Mouse (Mus musculus) kidney, postnatal 0 days (tissue): ENCODE measurements around the gene Rassf5. TPM values are rescaled to one million over a fixed set of nuclear protein-coding genes. Genes with fewer than 3 reads are reported as not detected.

Experiments
- ATAC-seq: fragments of 200-750 bp; cut with Nextera tagmentation; replicated peaks from 2 replicates; pipeline ENCODE4 v1.8.0; 2017; ENCODE audit warnings: low read depth, moderate number of reproducible peaks, moderate TSS enrichment, moderate library complexity; ENCODE audit not compliant: low FRiP score
- DNase-seq: peaks from one replicate; pipeline ENCODE4 v3.0.0-alpha.2; 2016; ENCODE audit warnings: low spot score
- H3K27ac ChIP-seq: fragments of 300-500 bp; sonication (generic); 2 replicates; pipeline ENCODE4 v1.5.1; 2014; ENCODE audit warnings: mild to moderate bottlenecking
- H3K27me3 ChIP-seq: fragments of 300-500 bp; sonication (generic); 2 replicates; pipeline ENCODE4 v1.6.1; 2014; ENCODE audit warnings: low read length, mixed read lengths; ENCODE audit not compliant: insufficient read depth
- H3K36me3 ChIP-seq: fragments of 300-500 bp; sonication (generic); 2 replicates; pipeline ENCODE4 v1.6.1; 2014; ENCODE audit warnings: low read length, mixed read lengths; ENCODE audit not compliant: insufficient read depth
- H3K4me1 ChIP-seq: fragments of 300-500 bp; sonication (generic); replicated peaks from 2 replicates; pipeline ENCODE4 v1.6.1; 2014; ENCODE audit warnings: antibody characterized with exemption, low read length, mixed read lengths; ENCODE audit not compliant: insufficient read depth
- H3K4me2 ChIP-seq: fragments of 300-500 bp; sonication (generic); 2 replicates; pipeline ENCODE4 v1.6.1; 2014; ENCODE audit warnings: mild to moderate bottlenecking, low read length, moderate library complexity, mixed read lengths
- H3K4me3 ChIP-seq: fragments of 300-500 bp; sonication (generic); replicated peaks from 2 replicates; pipeline ENCODE4 v1.5.1; 2014; ENCODE audit warnings: low read depth, low read length
- H3K9ac ChIP-seq: fragments of 300-500 bp; sonication (generic); 2 replicates; pipeline ENCODE4 v1.6.1; 2014; ENCODE audit warnings: low read depth, low read length
- H3K9me3 ChIP-seq: fragments of 300-500 bp; sonication (generic); replicated peaks from 2 replicates; pipeline ENCODE4 v1.6.1; 2016; ENCODE audit warnings: low read length, inconsistent platforms, mixed read lengths
- CTCF ChIP-seq: IDR thresholded peaks from 2 replicates; pipeline ENCODE4 v1.5.1; 2016; ENCODE audit warnings: antibody characterized with exemption, low read depth, mild to moderate bottlenecking, moderate library complexity
- WGBS: fragments of 180-500 bp; shearing (Covaris S2); extraction: QIAGEN DNeasy Blood & Tissue Kit; methylation state at CpG from one replicate; pipeline ENCODE4 v1.1.7; 2014; 5-methylcytosine and 5-hydroxymethylcytosine counted together
- polyA plus RNA-seq: library from polyadenylated mRNA; unstranded; fragments of >200 nt; fragmentation: Nextera tagmentation; extraction: Ambion mirVana; gene quantifications from 2 replicates; pipeline ENCODE4 v1.2.1, GENCODE M21; 2015

Gene Rassf5
- polyA plus RNA-seq, 1 experiment from 2014 or later, result 3.4 TPM

GRCm38 (mm10) chr1:131218933-131219332 lies 26.1 kb downstream of the Rassf5 start:
- no peak overlapping the region for H3K4me3 ChIP-seq
- no peak overlapping the region for H3K27ac ChIP-seq
- DNase-seq (no peak), ATAC-seq (no peak)
- no peaks in the 10 kb centered on the region for H3K9me3 ChIP-seq
- no peaks in the 10 kb centered on the region for H3K36me3 ChIP-seq
- no peaks in the 10 kb centered on the region for H3K4me1 ChIP-seq
- 87% methylated on average over 11 of the region's 11 CpGs for WGBS
- H3K27me3 ChIP-seq, result no peaks in the 10 kb centered on the region
- H3K9ac ChIP-seq, result no peak overlapping the region
- H3K4me2 ChIP-seq, result no peak overlapping the region
- no peak for TF ChIP-seq CTCF

GRCm38 (mm10) chr1:131213361-131213760 lies 31.7 kb downstream of the Rassf5 start:
- H3K4me1 ChIP-seq, result no peaks in the 10 kb centered on the region
- H3K4me2 ChIP-seq, result no peak overlapping the region
- H3K36me3 ChIP-seq, result no peaks in the 10 kb centered on the region
- no peak for ATAC-seq
- H3K4me3 ChIP-seq, result no peak overlapping the region
- H3K9ac ChIP-seq, result no peak overlapping the region
- WGBS, result 67% methylated on average over 6 of the region's 6 CpGs
- H3K27ac ChIP-seq, result no peak overlapping the region
- no peak for DNase-seq
- H3K27me3 ChIP-seq, result no peaks in the 10 kb centered on the region
- TF ChIP-seq CTCF, result no peak
- no peaks in the 10 kb centered on the region for H3K9me3 ChIP-seq

- H3K27ac ChIP-seq, result no peak overlapping the region
- no peak for ATAC-seq
- WGBS, result 53% methylated on average over 5 of the region's 5 CpGs
These were observed 32.1 kb downstream of the Rassf5 start for GRCm38 (mm10) chr1:131212956-131213355.

GRCm38 (mm10) chr1:131211655-131212054 lies 33.4 kb downstream of the Rassf5 start:
- H3K4me3 ChIP-seq, result no peak overlapping the region
- H3K9ac ChIP-seq, result no peak overlapping the region
- no peaks in the 10 kb centered on the region for H3K36me3 ChIP-seq
- DNase-seq, result no peak
- H3K27ac ChIP-seq, result no peak overlapping the region
- no peak for TF ChIP-seq CTCF
- 88% methylated on average over 1 of the region's 1 CpGs for WGBS
- no peak for ATAC-seq
- H3K4me1 ChIP-seq, result no peaks in the 10 kb centered on the region
- H3K4me2 ChIP-seq, result no peak overlapping the region
- H3K27me3 ChIP-seq, result no peaks in the 10 kb centered on the region
- H3K9me3 ChIP-seq, result no peaks in the 10 kb centered on the region

More at GRCm38 (mm10) chr1:131212956-131213355, 32.1 kb downstream of the Rassf5 start:
- no peaks in the 10 kb centered on the region for H3K36me3 ChIP-seq
- no peak for TF ChIP-seq CTCF
- no peaks in the 10 kb centered on the region for H3K27me3 ChIP-seq
- H3K9ac ChIP-seq, result no peak overlapping the region
- no peak for DNase-seq
- no peak overlapping the region for H3K4me2 ChIP-seq
- H3K4me3 ChIP-seq, result no peak overlapping the region
- H3K4me1 ChIP-seq, result no peaks in the 10 kb centered on the region
- no peaks in the 10 kb centered on the region for H3K9me3 ChIP-seq

- no peaks in the 10 kb centered on the region for H3K27me3 ChIP-seq
- H3K4me2 ChIP-seq, result no peak overlapping the region
- no peaks in the 10 kb centered on the region for H3K9me3 ChIP-seq
- H3K36me3 ChIP-seq, result no peaks in the 10 kb centered on the region
- no peak overlapping the region for H3K9ac ChIP-seq
- DNase-seq (no peak), ATAC-seq (no peak)
- TF ChIP-seq CTCF, result no peak
- 71% methylated on average over 8 of the region's 8 CpGs for WGBS
- H3K4me1 ChIP-seq, result no peaks in the 10 kb centered on the region
- no peak overlapping the region for H3K27ac ChIP-seq
- no peak overlapping the region for H3K4me3 ChIP-seq
These were observed 35.1 kb downstream of the Rassf5 start for GRCm38 (mm10) chr1:131209971-131210426.

GRCm38 (mm10) chr1:131208800-131209199 lies 36.3 kb downstream of the Rassf5 start:
- TF ChIP-seq CTCF, result no peak
- H3K9me3 ChIP-seq, result no peaks in the 10 kb centered on the region
- no peak overlapping the region for H3K27ac ChIP-seq
- no peaks in the 10 kb centered on the region for H3K36me3 ChIP-seq
- H3K9ac ChIP-seq, result no peak overlapping the region
- 63% methylated on average over 6 of the region's 6 CpGs for WGBS
- no peaks in the 10 kb centered on the region for H3K4me1 ChIP-seq
- no peak overlapping the region for H3K4me2 ChIP-seq
- H3K27me3 ChIP-seq, result no peaks in the 10 kb centered on the region
- DNase-seq, result no peak
- no peak overlapping the region for H3K4me3 ChIP-seq
- no peak for ATAC-seq

- TF ChIP-seq CTCF, result no peak
- WGBS, result 92% methylated on average over 5 of the region's 5 CpGs
- H3K4me3 ChIP-seq, result no peak overlapping the region
- no peak overlapping the region for H3K9ac ChIP-seq
- H3K9me3 ChIP-seq, result no peaks in the 10 kb centered on the region
- H3K4me2 ChIP-seq, result no peak overlapping the region
- H3K27me3 ChIP-seq, result no peaks in the 10 kb centered on the region
- no peak for ATAC-seq
- no peaks in the 10 kb centered on the region for H3K4me1 ChIP-seq
- no peaks in the 10 kb centered on the region for H3K36me3 ChIP-seq
- no peak for DNase-seq
- H3K27ac ChIP-seq, result no peak overlapping the region
These were observed 37.0 kb downstream of the Rassf5 start for GRCm38 (mm10) chr1:131208081-131208480.
